Mouse (Mus musculus): Measurements from ENCODE around the gene Ndufb2.

Gene Ndufb2

DNA sequence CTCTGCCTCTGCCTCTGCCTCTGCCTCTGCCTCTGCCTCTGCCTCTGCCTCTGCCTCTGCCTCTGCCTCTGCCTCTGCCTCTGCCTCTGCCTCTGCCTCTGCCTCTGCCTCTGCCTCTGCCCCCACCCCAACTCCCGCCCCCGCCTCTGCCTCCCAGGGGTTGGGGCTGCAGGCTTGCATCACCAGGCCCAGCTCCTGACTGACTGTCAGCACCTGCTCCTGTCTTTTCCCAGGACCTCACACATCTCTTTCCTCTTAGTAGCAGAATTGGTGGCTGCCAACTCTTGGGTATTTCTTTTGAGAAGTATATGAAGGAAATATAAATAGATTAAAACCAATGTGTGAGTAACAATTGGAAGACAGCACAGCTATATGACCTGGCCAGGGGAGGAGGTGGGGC lies 11.8 kb upstream of the Ndufb2 start:
- DNase-seq (ENCODE audit: low spot score in 2 of 2) = no peak

DNA sequence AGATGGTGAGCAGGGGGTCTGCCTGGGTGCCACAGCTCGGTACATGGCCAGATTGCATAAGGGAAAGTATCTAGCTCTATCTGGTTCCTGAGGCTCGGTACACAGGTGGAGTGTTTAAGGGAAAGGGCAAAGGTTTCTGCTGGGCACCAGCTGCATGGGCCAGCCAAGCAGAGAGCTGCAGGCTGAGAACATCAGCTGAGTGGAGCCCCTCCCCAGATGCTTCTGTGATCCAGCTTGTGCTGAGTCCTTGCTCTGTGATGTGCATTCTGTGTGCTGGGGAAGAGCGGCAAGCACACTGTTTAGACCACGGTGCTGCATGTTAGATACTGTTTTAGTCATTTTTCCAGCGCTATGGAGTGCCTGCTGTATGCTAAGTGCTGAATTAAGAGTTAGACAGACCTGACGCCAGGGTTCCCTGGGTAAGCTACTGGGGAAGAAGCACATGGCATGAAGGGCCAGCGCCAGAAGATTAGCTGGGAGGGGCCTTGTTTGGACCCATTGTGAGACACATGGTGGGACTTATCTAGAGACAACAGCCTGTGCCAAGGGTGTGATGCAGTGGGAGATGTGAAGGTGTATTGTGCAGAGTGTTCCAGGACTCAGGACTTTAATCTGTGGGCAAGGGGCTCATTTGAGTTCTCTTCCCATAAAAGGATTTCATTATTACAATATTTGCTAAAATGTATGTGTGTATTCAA lies 11.1 kb upstream of the Ndufb2 start:
- no peak for DNase-seq (ENCODE audit: low spot score in 2 of 2)

DNA sequence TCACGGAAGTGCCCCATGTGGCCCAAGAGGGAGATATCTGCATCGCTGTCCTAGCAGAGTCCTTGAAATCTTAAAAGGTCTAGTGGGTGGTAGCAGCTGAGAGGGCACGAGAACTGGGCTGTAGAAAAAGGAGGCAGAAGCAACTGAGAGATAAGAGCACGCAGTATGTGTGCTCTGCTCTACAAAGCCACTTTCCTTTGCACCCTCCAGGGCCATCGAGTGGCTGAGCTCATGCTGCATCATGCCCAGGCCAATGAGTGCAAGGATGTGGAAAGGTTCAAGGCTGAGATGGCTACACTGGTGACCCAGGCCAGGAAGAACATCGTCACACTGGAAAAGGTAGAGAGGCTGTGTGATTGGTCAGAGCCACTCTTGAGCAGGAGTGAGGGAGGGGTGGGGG lies 6.9 kb upstream of the Ndufb2 start, which contains the start of gene Gm42420:
Gm42420 (plus strand) TSS at position 237 of the 400 bp plus-strand sequence.
- DNase-seq (ENCODE audit: low spot score in 2 of 2) = no peak

DNA sequence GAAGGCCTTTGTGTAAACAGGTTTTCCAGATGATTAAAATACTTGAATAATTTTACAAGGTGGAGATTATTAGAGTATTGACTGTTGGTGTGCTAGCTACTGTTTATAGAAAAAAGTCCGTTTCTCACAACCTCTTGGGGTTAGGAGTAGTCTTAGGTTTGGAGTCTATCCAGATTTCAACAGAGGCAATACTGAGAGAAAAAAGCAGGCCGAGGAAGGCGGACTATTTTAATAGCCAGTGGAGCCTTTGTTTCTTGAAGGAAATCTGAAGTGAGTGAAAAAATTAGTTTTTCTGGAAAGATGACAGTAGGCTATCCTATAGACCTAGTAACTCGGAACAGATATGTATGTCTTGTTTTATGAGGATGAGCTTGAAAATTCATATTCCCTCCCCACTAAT lies 893 bp upstream of the Ndufb2 start:
- DNase-seq (ENCODE audit: low spot score in 2 of 2) = no peak

DNA sequence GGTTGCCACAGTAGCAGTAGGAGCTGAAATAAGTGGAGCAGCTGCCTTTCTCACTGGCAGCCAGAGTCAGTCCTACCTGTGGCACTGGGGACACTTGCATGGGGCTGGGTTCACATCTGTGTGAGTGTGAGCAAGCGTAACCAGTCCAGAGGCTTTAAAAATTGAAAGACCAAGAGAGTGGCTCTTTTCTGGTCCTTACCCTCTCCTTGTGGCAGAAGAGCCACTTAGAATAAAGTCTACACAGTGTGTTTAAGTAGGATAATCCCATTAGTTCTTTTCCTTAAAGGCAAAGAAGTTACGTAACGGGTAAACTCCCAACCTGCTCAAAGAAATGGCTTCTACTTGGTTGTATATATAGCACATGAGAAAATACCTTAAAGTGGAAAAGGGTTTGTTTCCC lies 8.5 kb downstream of the Ndufb2 start:
- no peak for DNase-seq (ENCODE audit: low spot score in 2 of 2)

DNA sequence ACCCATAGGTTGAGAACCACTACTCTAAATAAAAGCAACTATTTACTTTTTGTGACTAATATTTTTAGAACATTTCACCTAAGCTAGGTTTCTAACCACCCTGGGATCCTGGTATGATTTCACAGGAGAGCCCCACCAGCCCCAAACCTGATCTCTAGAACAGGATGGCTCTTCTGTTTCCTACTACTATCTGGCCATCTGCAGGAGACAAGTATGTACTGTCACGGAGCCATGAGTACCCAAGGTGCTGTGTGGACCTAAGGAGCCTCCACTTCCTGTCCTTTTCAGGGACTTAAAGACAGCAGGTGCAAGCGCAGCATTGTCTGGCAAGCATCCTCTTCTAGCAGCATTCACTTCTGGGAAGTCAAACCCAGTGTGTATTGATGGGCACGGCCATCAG lies 9.5 kb downstream of the Ndufb2 start:
- DNase-seq (ENCODE audit: low spot score in 2 of 2) = no peak

DNA sequence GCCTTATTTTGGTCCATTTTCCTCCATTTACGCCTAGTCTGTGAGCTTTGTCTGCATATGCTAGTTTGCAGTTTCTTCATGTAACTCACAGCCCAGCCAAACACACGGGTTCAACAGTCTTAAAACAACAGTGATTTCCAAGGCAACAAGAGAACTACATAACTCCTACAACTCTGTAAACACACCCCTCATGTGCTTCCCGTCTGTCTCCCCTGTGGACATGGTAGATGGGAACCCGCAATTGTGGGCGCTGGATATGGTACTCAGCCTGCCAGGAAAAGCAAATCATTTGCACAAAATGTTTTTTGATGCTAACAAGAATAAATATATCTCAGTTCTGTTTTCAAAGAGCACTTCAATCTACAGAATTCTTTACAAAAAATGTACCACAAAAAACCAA lies 12.2 kb downstream of the Ndufb2 start:
- no peak for DNase-seq (ENCODE audit: low spot score in 2 of 2)

DNA sequence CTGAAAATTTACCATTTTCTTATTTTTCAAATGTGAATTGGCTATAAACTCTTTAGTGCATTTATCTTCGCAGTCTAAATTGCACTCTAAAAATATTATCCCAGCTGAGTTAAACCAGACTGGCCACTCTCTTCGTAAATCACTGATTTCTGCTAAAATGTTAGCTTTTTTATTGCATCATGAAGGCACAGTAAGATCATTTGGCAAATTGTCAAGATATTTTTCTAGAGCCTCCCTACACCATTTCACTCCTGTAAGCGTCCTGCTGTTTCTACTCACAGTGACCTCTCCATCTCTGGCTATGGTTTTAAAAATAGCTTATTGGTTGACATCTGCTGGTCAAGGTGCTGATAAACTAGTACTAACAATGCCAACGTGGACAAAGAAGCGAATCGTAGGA lies 13.7 kb downstream of the Ndufb2 start:
- no peak for DNase-seq (ENCODE audit: low spot score in 2 of 2)

DNA sequence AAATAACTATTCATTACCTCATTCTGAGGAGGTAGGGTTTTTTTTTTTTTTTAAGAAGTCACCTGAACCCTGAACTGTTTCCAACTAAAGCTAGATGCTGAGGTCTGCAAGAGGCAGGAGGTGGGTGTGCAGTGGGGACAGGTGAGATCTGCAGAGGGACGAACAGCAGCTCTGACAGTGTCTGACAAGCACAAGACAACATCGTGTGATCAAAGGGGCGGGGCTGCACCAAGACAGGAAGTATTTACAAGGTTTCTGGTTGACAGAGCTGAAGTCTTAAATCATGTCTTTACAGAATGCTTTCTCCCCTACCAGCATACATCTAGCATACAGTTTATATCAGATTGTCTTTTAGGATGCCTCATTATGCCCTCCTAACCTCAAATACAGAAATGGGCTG lies 14.5 kb downstream of the Ndufb2 start:
- DNase-seq (ENCODE audit: low spot score in 2 of 2) = no peak

DNA sequence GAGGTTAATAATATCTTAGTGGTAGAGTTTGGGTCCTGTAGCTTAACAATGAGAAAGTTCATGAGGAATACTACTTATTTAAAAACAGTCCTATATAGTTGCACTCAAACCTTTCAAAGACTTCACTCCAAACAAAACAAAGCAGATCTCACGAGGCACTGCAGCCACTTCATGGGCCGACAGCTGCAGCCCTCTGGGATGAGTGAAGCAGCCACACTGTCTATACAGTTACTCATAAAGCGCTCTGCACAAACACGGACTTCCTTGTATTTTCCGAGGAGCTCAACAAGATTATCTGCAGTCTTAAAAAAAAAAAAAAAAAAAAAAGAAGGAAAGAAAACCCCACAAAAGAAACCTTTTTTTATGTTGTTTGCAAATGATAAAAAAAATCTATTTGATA lies 15.0 kb downstream of the Ndufb2 start:
- DNase-seq (ENCODE audit: low spot score in 2 of 2) = no peak

DNA sequence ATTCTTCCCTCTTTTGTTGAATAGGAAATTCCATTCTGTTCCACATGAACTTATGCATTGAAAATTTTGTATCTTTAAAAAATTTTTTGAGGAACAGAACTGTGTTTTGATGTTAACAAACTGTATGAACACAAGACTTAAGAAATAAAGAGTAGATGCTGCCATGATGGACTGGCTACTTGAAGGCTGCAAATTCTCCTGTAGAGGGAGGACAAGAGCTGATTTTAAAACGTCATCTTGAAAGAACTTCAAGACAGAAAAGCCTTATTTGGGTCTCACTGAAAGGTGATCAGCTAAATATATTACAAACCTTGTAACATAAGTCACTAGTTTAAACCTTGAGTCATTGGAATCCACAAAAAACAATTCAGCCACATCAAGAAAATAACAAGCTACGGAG lies 17.8 kb downstream of the Ndufb2 start:
- no peak for DNase-seq (ENCODE audit: low spot score in 2 of 2)

DNA sequence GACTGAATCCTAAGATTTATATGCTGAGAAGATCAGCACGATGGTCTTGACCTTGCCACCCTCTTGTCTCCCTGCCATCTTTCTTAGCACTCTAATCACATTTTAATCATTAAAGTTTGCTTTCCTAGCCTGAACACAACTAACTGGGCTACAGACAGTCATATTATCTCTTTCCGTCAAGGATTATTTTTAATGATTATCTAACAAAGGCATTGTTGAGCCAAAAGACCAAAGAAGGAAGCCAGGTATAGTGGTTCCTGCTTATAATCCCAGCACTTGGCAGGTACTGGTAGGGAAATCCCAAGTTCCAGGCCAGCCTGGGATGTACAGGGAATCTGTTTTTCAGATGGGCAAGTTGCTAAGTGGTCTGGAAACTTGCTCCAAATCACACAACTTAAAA lies 18.9 kb downstream of the Ndufb2 start:
- DNase-seq (ENCODE audit: low spot score in 2 of 2) = no peak
